Mouse (Mus musculus): ENCODE measurements at regions not wholly inside any gene's neighbourhood (a gene's known extent, or its start where the extent isn't known, plus 50 kb on each side); places are given as distances from the start of the nearest gene placed in this dataset.

DNA sequence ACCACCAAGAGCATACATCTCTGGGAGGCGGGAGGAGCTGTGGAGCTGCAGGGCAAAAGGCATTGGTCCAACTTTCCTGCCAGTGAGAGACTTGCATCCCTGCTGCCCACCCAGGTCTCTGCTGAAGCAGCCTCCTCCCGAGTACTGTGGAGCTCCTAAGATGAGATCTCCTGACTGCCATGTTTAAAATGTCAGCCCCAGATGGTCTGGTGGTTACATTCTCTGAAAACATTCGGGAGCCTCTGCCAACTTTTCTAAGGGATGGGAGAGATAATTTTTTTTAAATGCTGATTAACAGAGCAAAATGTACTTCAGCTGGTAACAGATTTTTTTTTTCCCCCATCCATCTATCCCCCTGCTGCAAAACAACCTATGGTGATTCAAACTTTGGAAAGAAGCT lies 88.4 kb upstream of the Opcml start:
- no peak overlapping the region for H3K9ac ChIP-seq (replicated peaks; ENCODE audit: low read depth)
- TF ChIP-seq EP300 (IDR thresholded peaks at IDR 0.05), result no peak
- TF ChIP-seq CTCF (IDR thresholded peaks at IDR 0.05), result no peak
- H3K9me3 ChIP-seq (ENCODE audit: low read length), result no peaks in the 10 kb centered on the region
- no peaks in the 10 kb centered on the region for H3K27me3 ChIP-seq (replicated peaks; ENCODE audit: insufficient read depth, low read length)
- 53% methylated on average over 3 of the region's 3 CpGs for WGBS
- no peak overlapping the region for H3K4me3 ChIP-seq (ENCODE audit: low read depth, low read length)
- DNase-seq (ENCODE audit: low spot score), result peak; percentile 15
- H3K27ac ChIP-seq (ENCODE audit: low read length), result no peak overlapping the region
- H3K4me1 ChIP-seq (ENCODE audit: insufficient read depth, low read depth, low read length), result peaks cover 4% of the 10 kb centered on the region; the same call in 1 of the 2 replicates
- no peaks in the 10 kb centered on the region for H3K36me3 ChIP-seq (ENCODE audit: insufficient read depth, low read length)
- no peak for ATAC-seq
- no peak overlapping the region for H3K4me2 ChIP-seq (replicated peaks; ENCODE audit: low read depth, low read length)

DNA sequence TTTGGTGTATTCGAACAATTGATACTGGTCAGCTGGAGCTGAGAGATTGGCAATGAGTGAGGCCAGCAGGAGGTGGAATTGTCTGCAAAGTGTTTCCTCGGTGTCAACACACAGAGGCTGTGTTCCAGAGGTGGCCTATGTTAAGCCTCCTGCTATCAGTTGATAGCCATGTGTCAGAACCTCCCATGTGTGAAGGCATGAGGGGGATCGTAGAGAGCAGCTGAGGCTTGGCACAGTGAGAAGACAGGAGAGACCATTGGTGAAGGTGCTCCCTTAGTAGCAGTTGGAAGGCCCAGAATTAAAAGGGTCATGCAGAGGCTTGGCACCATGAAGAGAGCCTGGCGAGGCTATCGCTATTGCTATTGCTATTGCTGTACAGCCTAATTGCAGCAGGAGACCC lies 86.6 kb upstream of the Opcml start:
- no peak overlapping the region for H3K4me2 ChIP-seq (replicated peaks; ENCODE audit: low read depth, low read length)
- no peaks in the 10 kb centered on the region for H3K9me3 ChIP-seq (ENCODE audit: low read length)
- no peaks in the 10 kb centered on the region for H3K27me3 ChIP-seq (replicated peaks; ENCODE audit: insufficient read depth, low read length)
- no peak overlapping the region for H3K9ac ChIP-seq (replicated peaks; ENCODE audit: low read depth)
- no peak overlapping the region for H3K4me3 ChIP-seq (ENCODE audit: low read depth, low read length)
- H3K27ac ChIP-seq (ENCODE audit: low read length), result no peak overlapping the region
- TF ChIP-seq EP300 (IDR thresholded peaks at IDR 0.05) (no peak), CTCF (IDR thresholded peaks at IDR 0.05) (no peak)
- 77% methylated on average over 5 of the region's 5 CpGs for WGBS
- H3K36me3 ChIP-seq (ENCODE audit: insufficient read depth, low read length), result no peaks in the 10 kb centered on the region
- DNase-seq (ENCODE audit: low spot score) (no peak), ATAC-seq (no peak)
- peaks cover 4% of the 10 kb centered on the region; the same call in 1 of the 2 replicates for H3K4me1 ChIP-seq (ENCODE audit: insufficient read depth, low read depth, low read length)

DNA sequence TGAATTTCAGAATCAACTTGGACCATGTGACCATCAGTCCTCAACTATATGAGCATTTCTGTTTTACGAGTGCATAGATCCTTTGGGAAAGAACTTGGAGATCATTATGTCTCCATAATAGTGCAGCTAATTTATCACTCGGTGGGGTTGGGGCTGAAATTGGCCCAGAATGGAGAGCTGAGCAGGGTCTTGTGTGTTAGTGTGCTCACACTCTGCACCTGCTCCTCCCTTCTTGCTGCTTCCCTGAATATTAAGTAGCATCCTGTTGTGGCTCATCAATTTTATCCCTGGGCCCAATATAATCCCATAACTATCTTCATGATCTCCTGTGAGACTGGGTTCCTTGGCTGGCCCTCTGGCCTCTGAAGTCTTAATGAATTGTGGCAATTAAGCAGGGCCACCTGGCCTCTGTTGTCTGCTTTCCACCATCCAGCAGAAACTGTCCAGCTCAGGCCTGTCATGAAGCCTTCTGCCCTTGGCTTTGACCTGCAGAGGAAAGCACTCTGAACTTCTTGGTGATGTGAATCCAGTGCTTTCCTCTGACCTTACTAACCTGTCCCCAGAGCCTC lies 66.7 kb upstream of the Opcml start:
- Histone ChIP-seq H3K36me3 (ENCODE audit: insufficient read depth, low read length) (no peaks in the 10 kb centered on the region), H3K4me2 (replicated peaks; ENCODE audit: low read depth, low read length) (no peak overlapping the region), H3K9me3 (ENCODE audit: low read length) (no peaks in the 10 kb centered on the region), H3K9ac (replicated peaks; ENCODE audit: low read depth) (no peak overlapping the region), H3K27ac (ENCODE audit: low read length) (no peak overlapping the region), H3K4me1 (ENCODE audit: insufficient read depth, low read depth, low read length) (no peaks in the 10 kb centered on the region), H3K27me3 (replicated peaks; ENCODE audit: insufficient read depth, low read length) (no peaks in the 10 kb centered on the region), H3K4me3 (ENCODE audit: low read depth, low read length) (no peak overlapping the region)
- no peak for DNase-seq (ENCODE audit: low spot score)
- 78% methylated on average over 2 of the region's 2 CpGs for WGBS
- no peak for ATAC-seq
- TF ChIP-seq CTCF (IDR thresholded peaks at IDR 0.05) (no peak), EP300 (IDR thresholded peaks at IDR 0.05) (no peak)

DNA sequence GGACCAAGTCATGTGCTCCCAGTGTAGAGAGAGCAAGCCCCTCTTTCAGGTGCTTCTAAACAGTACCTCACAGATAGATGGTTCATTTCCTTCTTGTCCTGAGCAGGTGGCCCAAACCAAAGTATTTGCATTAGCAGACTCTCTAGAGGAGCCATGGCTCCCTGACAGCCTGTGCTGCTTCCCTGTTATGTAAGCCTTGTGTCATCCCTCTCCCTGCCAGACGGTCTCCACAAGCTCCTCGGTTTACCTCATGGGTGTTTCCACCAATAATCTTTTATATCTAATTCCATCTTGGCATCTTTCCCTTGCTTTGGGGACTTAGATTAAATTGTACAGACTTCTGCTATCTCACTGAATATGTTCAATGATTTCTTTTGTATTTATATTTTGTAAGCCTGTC lies 66.0 kb upstream of the Opcml start:
- no peaks in the 10 kb centered on the region for H3K9me3 ChIP-seq (ENCODE audit: low read length)
- no peak overlapping the region for H3K27ac ChIP-seq (ENCODE audit: low read length)
- WGBS, result 65% methylated on average over 2 of the region's 2 CpGs
- no peaks in the 10 kb centered on the region for H3K36me3 ChIP-seq (ENCODE audit: insufficient read depth, low read length)
- no peaks in the 10 kb centered on the region for H3K4me1 ChIP-seq (ENCODE audit: insufficient read depth, low read depth, low read length)
- no peaks in the 10 kb centered on the region for H3K27me3 ChIP-seq (replicated peaks; ENCODE audit: insufficient read depth, low read length)
- H3K4me3 ChIP-seq (ENCODE audit: low read depth, low read length), result no peak overlapping the region
- DNase-seq (ENCODE audit: low spot score) (no peak), ATAC-seq (no peak)
- H3K4me2 ChIP-seq (replicated peaks; ENCODE audit: low read depth, low read length), result no peak overlapping the region
- TF ChIP-seq CTCF (IDR thresholded peaks at IDR 0.05), result no peak
- TF ChIP-seq EP300 (IDR thresholded peaks at IDR 0.05), result no peak
- H3K9ac ChIP-seq (replicated peaks; ENCODE audit: low read depth), result no peak overlapping the region

DNA sequence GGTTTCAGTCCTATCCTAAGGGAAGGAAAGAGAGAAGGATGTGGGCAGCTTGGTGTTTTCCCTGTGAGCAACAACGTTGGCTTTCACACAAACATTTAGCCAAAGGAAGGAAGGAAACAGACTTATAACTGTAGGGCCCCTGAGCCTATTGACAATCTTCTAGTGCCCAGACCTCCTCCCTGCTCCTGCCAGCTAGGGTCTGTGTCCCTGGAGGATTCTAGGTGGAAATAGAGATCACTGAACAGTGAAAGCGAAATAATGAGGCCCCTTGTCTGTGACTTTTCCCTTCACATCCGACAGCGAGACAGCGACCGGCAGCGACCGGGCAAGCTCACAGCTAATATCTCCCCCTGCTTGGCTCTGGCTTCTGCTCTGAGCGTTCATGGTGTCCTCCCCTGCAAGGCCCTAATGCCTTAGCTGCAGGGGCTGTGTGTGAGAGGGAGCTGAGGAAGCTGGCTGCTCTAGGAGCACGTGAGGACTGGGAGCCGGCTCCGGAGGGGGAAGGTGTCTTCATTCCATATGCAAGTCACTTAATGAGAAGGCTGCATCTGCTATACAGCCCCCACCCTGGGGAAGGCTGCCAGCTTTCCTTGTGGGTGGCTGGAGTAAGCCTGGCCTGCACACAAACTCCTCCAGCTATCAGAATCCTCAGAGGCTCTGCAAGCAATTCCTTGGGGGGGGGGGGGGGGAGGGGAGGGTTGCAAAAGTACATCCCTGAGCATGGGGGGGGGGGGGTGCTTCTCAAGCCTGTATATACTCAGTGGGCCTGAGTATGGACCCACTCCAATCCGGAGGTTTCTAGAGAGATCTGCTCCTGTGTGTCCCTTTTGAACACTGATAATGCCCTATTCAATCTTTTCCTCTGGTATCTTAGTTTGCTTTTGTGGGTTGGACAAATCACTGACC lies 61.7 kb upstream of the Opcml start:
- Histone ChIP-seq H3K4me2 (replicated peaks; ENCODE audit: low read depth, low read length) (peak overlapping the region; percentile 25; the same call in 1 of the 2 replicates), H3K9me3 (ENCODE audit: low read length) (no peaks in the 10 kb centered on the region), H3K27ac (ENCODE audit: low read length) (no peak overlapping the region), H3K4me1 (ENCODE audit: insufficient read depth, low read depth, low read length) (no peaks in the 10 kb centered on the region), H3K9ac (replicated peaks; ENCODE audit: low read depth) (no peak overlapping the region), H3K4me3 (ENCODE audit: low read depth, low read length) (no peak overlapping the region), H3K36me3 (ENCODE audit: insufficient read depth, low read length) (no peaks in the 10 kb centered on the region), H3K27me3 (replicated peaks; ENCODE audit: insufficient read depth, low read length) (no peaks in the 10 kb centered on the region)
- TF ChIP-seq CTCF (IDR thresholded peaks at IDR 0.05), result no peak
- TF ChIP-seq EP300 (IDR thresholded peaks at IDR 0.05), result no peak
- 9% methylated on average over 13 of the region's 13 CpGs for WGBS
- peak; percentile 14; the same call in 1 of the 2 replicates for ATAC-seq
- DNase-seq (ENCODE audit: low spot score), result peak; percentile 30

DNA sequence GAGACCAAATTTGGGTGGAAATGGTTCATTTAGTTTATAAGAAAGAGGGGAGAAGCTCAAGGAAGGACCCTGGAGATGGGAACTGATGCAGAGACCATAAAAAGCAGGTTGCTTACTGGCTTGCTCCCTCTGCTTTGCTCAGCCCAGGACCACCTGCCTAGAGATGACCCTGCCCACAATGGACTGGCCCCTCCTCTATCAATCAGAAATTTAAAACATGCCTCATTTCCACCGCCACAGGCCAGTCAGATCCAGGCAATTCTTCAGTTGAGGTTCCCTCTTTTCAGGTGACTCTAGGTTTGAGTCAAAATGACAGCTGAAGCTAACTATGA lies 61.1 kb upstream of the Opcml start:
- H3K4me3 ChIP-seq (ENCODE audit: low read depth, low read length), result no peak overlapping the region
- DNase-seq (ENCODE audit: low spot score), result no peak
- no peaks in the 10 kb centered on the region for H3K9me3 ChIP-seq (ENCODE audit: low read length)
- H3K4me1 ChIP-seq (ENCODE audit: insufficient read depth, low read depth, low read length), result no peaks in the 10 kb centered on the region
- H3K27ac ChIP-seq (ENCODE audit: low read length), result no peak overlapping the region
- no peak for TF ChIP-seq CTCF (IDR thresholded peaks at IDR 0.05)
- no peak for TF ChIP-seq EP300 (IDR thresholded peaks at IDR 0.05)
- H3K9ac ChIP-seq (replicated peaks; ENCODE audit: low read depth), result no peak overlapping the region
- H3K36me3 ChIP-seq (ENCODE audit: insufficient read depth, low read length), result no peaks in the 10 kb centered on the region
- H3K4me2 ChIP-seq (replicated peaks; ENCODE audit: low read depth, low read length), result no peak overlapping the region
- no peak for ATAC-seq
- 89% methylated on average over 1 of the region's 1 CpGs for WGBS
- no peaks in the 10 kb centered on the region for H3K27me3 ChIP-seq (replicated peaks; ENCODE audit: insufficient read depth, low read length)

Measured in lung, postnatal 0 days (tissue).